Mouse (Mus musculus): ENCODE measurements at regions not wholly inside any gene's neighbourhood (a gene's known extent, or its start where the extent isn't known, plus 50 kb on each side); places are given as distances from the start of the nearest gene placed in this dataset.

GRCm38 (mm10) chr5:4651167-4651955 is 106.5 kb downstream of the Fzd1 start:
- ATAC-seq (ENCODE audit: insufficient read depth, low FRiP score, low read depth) = no peak
- Histone ChIP-seq H3K4me2 (no peak overlapping the region), H3K4me3 (replicated peaks) (no peak overlapping the region), H3K4me1 (no peaks in the 10 kb centered on the region), H3K27me3 (replicated peaks) (no peaks in the 10 kb centered on the region), H3K9ac (no peak overlapping the region), H3K9me3 (no peaks in the 10 kb centered on the region), H3K36me3 (no peaks in the 10 kb centered on the region), H3K27ac (no peak overlapping the region)
- WGBS = 72% methylated on average over 6 of the region's 6 CpGs

- H3K9me3 ChIP-seq = no peaks in the 10 kb centered on the region
- no peaks in the 10 kb centered on the region for H3K27me3 ChIP-seq (replicated peaks)
- WGBS = 74% methylated on average over 3 of the region's 3 CpGs
- no peak overlapping the region for H3K9ac ChIP-seq
- no peak overlapping the region for H3K27ac ChIP-seq
- no peaks in the 10 kb centered on the region for H3K36me3 ChIP-seq
- H3K4me1 ChIP-seq = no peaks in the 10 kb centered on the region
- no peak overlapping the region for H3K4me3 ChIP-seq (replicated peaks)
- ATAC-seq (ENCODE audit: insufficient read depth, low FRiP score, low read depth) = no peak
- no peak overlapping the region for H3K4me2 ChIP-seq
These were observed 107.1 kb downstream of the Fzd1 start for GRCm38 (mm10) chr5:4650709-4651108.

- Histone ChIP-seq H3K9ac (no peak overlapping the region), H3K27me3 (replicated peaks) (no peaks in the 10 kb centered on the region), H3K36me3 (no peaks in the 10 kb centered on the region), H3K9me3 (no peaks in the 10 kb centered on the region), H3K4me2 (no peak overlapping the region), H3K4me1 (no peaks in the 10 kb centered on the region), H3K4me3 (replicated peaks) (no peak overlapping the region), H3K27ac (no peak overlapping the region; the same call in 1 of the 2 replicates)
- 20% methylated on average over 6 of the region's 6 CpGs for WGBS
- no peak for ATAC-seq (ENCODE audit: insufficient read depth, low FRiP score, low read depth)
These were observed 107.8 kb downstream of the Fzd1 start for GRCm38 (mm10) chr5:4649858-4650556.

GRCm38 (mm10) chr5:4641041-4641440 is 116.8 kb downstream of the Fzd1 start:
- H3K4me2 ChIP-seq = no peak overlapping the region
- H3K9me3 ChIP-seq = no peaks in the 10 kb centered on the region
- H3K27ac ChIP-seq = no peak overlapping the region
- no peaks in the 10 kb centered on the region for H3K4me1 ChIP-seq
- H3K9ac ChIP-seq = no peak overlapping the region
- H3K4me3 ChIP-seq (replicated peaks) = no peak overlapping the region
- H3K36me3 ChIP-seq = no peaks in the 10 kb centered on the region
- H3K27me3 ChIP-seq (replicated peaks) = no peaks in the 10 kb centered on the region
- ATAC-seq (ENCODE audit: insufficient read depth, low FRiP score, low read depth) = no peak

DNA sequence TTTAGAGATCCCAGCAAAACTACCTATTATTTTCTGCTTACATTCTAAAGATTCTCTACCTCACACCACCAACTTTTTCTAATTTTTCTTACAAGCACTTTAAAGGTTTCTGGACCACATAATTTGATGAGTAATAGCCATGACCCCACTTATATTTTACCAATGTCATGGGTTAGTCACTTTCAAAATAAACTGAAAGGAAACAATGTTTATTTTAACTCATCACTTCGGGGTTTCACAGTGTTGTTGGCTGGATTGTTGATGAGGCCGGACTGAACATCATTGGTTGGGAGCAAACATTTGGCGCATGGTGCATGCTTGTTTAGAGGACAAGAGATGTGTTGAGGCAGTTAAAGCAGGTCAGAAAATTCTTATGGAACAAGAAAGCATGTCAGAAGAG is 124.1 kb downstream of the Fzd1 start:
- H3K9me3 ChIP-seq = no peaks in the 10 kb centered on the region
- H3K4me3 ChIP-seq (replicated peaks) = no peak overlapping the region
- H3K27ac ChIP-seq = no peak overlapping the region
- H3K9ac ChIP-seq = no peak overlapping the region
- no peaks in the 10 kb centered on the region for H3K4me1 ChIP-seq
- no peak overlapping the region for H3K4me2 ChIP-seq
- 50% methylated on average over 3 of the region's 3 CpGs for WGBS
- H3K27me3 ChIP-seq (replicated peaks) = no peaks in the 10 kb centered on the region
- no peak for ATAC-seq (ENCODE audit: insufficient read depth, low FRiP score, low read depth)
- no peaks in the 10 kb centered on the region for H3K36me3 ChIP-seq

DNA sequence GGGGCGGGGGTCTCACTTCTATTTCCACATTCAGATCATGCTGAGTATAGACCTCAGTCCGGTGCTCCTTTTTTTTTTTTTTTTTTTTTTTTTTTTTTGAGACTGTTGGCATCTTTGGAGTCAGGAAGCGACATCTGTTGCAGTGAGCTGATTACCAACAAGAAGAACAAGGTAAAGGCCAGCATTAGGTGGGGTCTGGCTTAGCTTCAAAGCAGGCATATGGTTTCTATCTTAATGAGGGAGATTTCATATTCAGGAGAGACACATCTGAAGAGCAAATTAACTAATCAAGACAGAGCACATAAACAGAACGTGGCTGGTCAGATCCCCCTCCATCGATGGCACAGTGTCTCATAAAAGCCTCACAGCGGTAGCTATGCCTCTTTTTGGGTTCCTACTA is 132.6 kb downstream of the Fzd1 start:
- H3K4me1 ChIP-seq = peaks cover 3% of the 10 kb centered on the region; the same call in 1 of the 2 replicates
- no peak overlapping the region for H3K4me3 ChIP-seq (replicated peaks)
- H3K9me3 ChIP-seq = no peaks in the 10 kb centered on the region
- no peak overlapping the region for H3K9ac ChIP-seq
- H3K4me2 ChIP-seq = no peak overlapping the region
- H3K27ac ChIP-seq = no peak overlapping the region
- H3K27me3 ChIP-seq (replicated peaks) = no peaks in the 10 kb centered on the region
- ATAC-seq (ENCODE audit: insufficient read depth, low FRiP score, low read depth) = no peak
- WGBS = 85% methylated on average over 6 of the region's 6 CpGs
- no peaks in the 10 kb centered on the region for H3K36me3 ChIP-seq

- Histone ChIP-seq H3K36me3 (no peaks in the 10 kb centered on the region), H3K4me2 (no peak overlapping the region), H3K9ac (no peak overlapping the region), H3K27me3 (replicated peaks) (no peaks in the 10 kb centered on the region), H3K27ac (no peak overlapping the region), H3K4me3 (replicated peaks) (no peak overlapping the region), H3K4me1 (peaks cover 3% of the 10 kb centered on the region; the same call in 1 of the 2 replicates), H3K9me3 (no peaks in the 10 kb centered on the region)
- WGBS = 41% methylated on average over 4 of the region's 4 CpGs
- no peak for ATAC-seq (ENCODE audit: insufficient read depth, low FRiP score, low read depth)
These were observed 134.2 kb downstream of the Fzd1 start for GRCm38 (mm10) chr5:4623625-4624024.

GRCm38 (mm10) chr5:4620513-4621210 is 137.2 kb downstream of the Fzd1 start:
- no peak for ATAC-seq (ENCODE audit: insufficient read depth, low FRiP score, low read depth)
- peak overlapping the region; percentile 21; the same call in 1 of the 2 replicates for H3K27ac ChIP-seq
- H3K27me3 ChIP-seq (replicated peaks) = no peaks in the 10 kb centered on the region
- 45% methylated on average over 4 of the region's 4 CpGs for WGBS
- no peak overlapping the region for H3K9ac ChIP-seq
- H3K4me1 ChIP-seq = peaks cover 3% of the 10 kb centered on the region; the same call in 1 of the 2 replicates
- no peaks in the 10 kb centered on the region for H3K36me3 ChIP-seq
- H3K9me3 ChIP-seq = no peaks in the 10 kb centered on the region
- no peak overlapping the region for H3K4me2 ChIP-seq
- no peak overlapping the region for H3K4me3 ChIP-seq (replicated peaks)

DNA sequence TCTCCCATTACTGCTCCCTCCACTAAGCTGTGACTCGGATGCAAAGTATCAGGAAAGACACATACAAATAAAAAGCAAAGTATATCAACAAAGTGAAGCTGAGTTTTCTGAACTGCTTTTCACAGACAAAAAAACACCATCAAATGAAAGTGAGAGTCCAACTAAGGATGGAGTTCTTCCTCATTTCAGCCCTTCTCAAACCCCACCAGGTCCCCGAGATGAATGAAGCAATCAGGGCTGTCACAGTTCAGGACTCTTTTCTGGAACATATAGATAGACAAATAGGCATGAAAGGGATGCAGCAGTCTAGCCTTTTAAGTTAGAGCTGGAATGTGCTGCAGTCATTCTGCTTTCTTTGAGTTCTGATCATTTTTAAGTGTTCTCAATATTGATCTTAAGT is 142.6 kb downstream of the Fzd1 start:
- Histone ChIP-seq H3K9ac (no peak overlapping the region), H3K4me1 (no peaks in the 10 kb centered on the region), H3K4me3 (replicated peaks) (no peak overlapping the region), H3K36me3 (no peaks in the 10 kb centered on the region), H3K9me3 (no peaks in the 10 kb centered on the region), H3K4me2 (no peak overlapping the region), H3K27me3 (replicated peaks) (no peaks in the 10 kb centered on the region), H3K27ac (no peak overlapping the region)
- 84% methylated on average over 2 of the region's 2 CpGs for WGBS
- ATAC-seq (ENCODE audit: insufficient read depth, low FRiP score, low read depth) = no peak

- no peaks in the 10 kb centered on the region for H3K27me3 ChIP-seq (replicated peaks)
These were observed 160.4 kb downstream of the Fzd1 start for GRCm38 (mm10) chr5:4597471-4597870.

GRCm38 (mm10) chr5:4595010-4595409 is 162.8 kb downstream of the Fzd1 start:
- 0 out of 2 replicates have a peak, but pooled peaks have one; percentile 31 for ATAC-seq (ENCODE audit: insufficient read depth, low FRiP score, low read depth)
- Histone ChIP-seq H3K27ac (no peak overlapping the region), H3K4me1 (no peaks in the 10 kb centered on the region), H3K36me3 (no peaks in the 10 kb centered on the region), H3K4me3 (replicated peaks) (no peak overlapping the region), H3K9me3 (no peaks in the 10 kb centered on the region), H3K4me2 (no peak overlapping the region), H3K27me3 (replicated peaks) (no peaks in the 10 kb centered on the region), H3K9ac (no peak overlapping the region)
- WGBS = 44% methylated on average over 2 of the region's 2 CpGs

More at GRCm38 (mm10) chr5:4597471-4597870, 160.4 kb downstream of the Fzd1 start:
- WGBS = 78% methylated on average over 3 of the region's 3 CpGs
- H3K9me3 ChIP-seq = no peaks in the 10 kb centered on the region
- H3K4me3 ChIP-seq (replicated peaks) = no peak overlapping the region
- H3K4me1 ChIP-seq = no peaks in the 10 kb centered on the region
- no peaks in the 10 kb centered on the region for H3K36me3 ChIP-seq
- no peak overlapping the region for H3K4me2 ChIP-seq
- H3K27ac ChIP-seq = no peak overlapping the region
- ATAC-seq (ENCODE audit: insufficient read depth, low FRiP score, low read depth) = no peak
- H3K9ac ChIP-seq = no peak overlapping the region

DNA sequence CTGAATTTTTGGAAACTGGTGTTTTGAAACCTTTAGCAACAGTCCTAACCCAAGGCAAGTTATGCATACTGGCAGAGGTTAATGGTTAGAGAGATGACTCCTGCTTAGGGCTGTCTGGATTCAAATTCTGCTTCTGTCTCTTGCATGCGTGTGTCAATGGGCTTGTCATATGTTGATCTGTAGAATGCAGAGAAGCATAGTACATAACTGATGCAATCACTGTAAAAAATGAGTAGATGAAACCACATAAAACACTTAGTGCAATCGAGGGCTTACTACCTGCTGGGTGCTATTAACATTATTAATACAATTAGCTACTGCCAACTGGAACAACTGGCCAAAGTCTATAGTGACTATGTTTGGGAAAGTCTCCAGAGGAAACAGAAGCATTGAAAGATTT is 163.3 kb downstream of the Fzd1 start:
- Histone ChIP-seq H3K36me3 (no peaks in the 10 kb centered on the region), H3K4me3 (replicated peaks) (no peak overlapping the region), H3K4me2 (no peak overlapping the region), H3K4me1 (no peaks in the 10 kb centered on the region), H3K27me3 (replicated peaks) (no peaks in the 10 kb centered on the region), H3K9ac (no peak overlapping the region), H3K9me3 (no peaks in the 10 kb centered on the region), H3K27ac (no peak overlapping the region)
- ATAC-seq (ENCODE audit: insufficient read depth, low FRiP score, low read depth) = no peak
- WGBS = 68% methylated on average over 2 of the region's 2 CpGs
